Mouse (Mus musculus): ENCODE data around the gene Dlx3.
A peak's percentile ranks its signal among the peaks of the same experiment; 100 is the strongest.

Dlx3 gene

GRCm38 (mm10) chr11:95119990-95120632 is at the start of gene Dlx3:
Gene Dlx3 (plus strand): TSS chr11:95120119.
- no peak for DNase-seq (ENCODE audit: low read depth)

DNA sequence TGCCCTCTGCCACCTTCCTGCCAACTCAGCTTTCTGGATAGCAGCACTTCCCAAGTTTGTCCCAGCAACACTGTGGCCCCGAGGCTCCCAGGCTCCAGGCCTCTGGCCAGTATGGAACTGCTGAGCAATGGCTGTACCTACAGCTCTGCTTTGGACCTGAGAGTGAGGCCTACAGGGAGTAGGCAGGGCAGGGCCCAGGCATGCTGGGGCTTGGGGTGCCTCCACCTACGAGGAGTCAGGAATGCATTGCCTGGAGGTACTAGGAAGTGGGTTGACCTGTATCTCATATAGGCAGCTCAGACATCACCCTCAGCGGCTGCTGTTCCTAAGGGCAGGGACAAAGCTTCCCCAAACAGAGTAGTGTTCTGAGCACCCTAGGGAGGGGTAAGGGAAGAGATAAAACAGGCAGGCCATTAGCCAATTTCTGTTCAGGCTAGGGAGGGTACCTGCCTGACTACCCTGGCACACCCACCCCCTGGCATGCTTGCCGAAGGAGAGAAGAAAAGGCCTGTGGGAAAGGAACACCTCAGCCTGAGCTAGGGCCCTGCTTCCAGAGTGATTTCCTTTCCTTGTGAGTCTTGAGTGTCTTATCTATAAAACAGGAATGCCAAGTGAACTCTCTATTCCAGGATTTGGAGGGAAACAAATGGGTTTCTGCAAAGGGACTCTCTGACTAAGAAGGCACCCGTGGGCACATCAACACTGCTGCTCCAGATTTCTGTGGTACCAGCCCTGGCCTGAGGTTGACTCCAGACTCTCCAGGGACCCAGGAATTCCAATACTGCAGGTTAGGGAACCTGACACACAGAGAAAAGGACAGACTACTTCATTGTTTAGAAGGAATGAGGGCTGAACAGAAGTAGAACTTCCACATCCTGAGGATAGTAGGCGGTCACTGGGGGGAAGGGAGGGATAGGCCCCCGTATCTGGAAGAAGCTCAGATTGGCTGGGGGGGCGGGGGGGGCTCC is 49.5 kb upstream of the Dlx3 start:
- no peak for DNase-seq (ENCODE audit: low read depth)

- peak; percentile 68 for DNase-seq (ENCODE audit: low read depth)
These were observed 48.7 kb upstream of the Dlx3 start for GRCm38 (mm10) chr11:95071266-95071665.

DNA sequence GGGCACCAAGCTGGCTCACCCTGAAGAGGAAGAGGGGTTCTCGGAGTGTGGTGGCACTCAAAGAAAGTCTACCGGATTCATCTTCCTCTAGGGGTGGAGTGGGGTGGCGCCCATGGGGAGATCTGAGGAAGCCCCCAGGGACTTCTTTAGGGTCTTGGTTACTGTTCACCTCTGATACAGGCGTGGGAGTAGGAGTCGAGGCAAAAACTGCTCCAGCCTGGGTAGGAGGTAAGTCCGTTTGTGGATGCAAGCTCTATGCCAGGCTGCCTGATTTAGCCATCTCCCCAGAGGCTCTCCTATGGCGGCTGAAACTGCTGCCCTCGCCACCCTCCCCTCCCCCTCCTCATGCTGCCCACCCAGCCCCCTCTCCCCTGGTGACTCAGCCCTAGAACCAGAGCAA is 47.8 kb upstream of the Dlx3 start:
- DNase-seq (ENCODE audit: low read depth), result peak; percentile 30

- DNase-seq (ENCODE audit: low read depth), result no peak
These were observed 47.1 kb upstream of the Dlx3 start for GRCm38 (mm10) chr11:95072804-95073203.

DNA sequence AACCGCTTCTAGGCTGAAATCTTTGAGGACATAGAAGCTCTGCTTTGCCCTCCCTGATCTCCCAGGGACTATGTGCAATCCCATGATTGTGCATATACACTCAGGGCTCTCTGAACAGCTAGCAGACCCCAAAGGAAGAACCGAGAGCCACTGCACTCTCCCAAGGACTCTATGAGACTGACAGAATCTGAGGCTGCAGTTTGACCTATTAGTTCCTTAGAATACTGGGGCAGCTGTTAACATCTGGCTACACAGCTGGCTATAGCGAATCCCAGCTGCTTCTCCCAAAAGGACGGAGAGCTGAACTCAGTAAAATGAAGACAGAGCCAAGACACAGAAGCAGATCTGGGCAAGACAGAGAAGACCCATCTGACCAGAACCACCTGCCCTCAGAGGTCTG is 46.1 kb upstream of the Dlx3 start:
- DNase-seq (ENCODE audit: low read depth), result no peak

DNA sequence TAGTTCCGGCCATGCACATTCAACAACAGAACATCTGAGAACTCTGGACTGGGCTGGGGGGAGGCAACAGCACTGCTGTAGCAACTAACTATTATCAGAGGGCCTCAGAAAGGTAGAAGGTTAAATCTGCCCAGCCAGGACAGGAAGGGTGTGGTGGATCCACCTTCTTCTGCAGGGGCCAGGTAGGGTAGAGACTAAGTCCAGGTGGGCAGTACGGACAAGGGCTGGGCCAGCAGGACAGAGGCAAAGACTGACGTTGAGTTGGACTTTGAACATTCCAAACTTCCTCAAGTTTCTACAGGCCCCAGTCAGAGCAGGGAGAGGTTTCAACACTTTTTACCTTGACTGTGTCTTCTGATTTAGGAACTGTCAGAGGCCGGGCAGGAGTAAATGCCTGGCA is 45.2 kb upstream of the Dlx3 start:
- DNase-seq (ENCODE audit: low read depth), result no peak

DNA sequence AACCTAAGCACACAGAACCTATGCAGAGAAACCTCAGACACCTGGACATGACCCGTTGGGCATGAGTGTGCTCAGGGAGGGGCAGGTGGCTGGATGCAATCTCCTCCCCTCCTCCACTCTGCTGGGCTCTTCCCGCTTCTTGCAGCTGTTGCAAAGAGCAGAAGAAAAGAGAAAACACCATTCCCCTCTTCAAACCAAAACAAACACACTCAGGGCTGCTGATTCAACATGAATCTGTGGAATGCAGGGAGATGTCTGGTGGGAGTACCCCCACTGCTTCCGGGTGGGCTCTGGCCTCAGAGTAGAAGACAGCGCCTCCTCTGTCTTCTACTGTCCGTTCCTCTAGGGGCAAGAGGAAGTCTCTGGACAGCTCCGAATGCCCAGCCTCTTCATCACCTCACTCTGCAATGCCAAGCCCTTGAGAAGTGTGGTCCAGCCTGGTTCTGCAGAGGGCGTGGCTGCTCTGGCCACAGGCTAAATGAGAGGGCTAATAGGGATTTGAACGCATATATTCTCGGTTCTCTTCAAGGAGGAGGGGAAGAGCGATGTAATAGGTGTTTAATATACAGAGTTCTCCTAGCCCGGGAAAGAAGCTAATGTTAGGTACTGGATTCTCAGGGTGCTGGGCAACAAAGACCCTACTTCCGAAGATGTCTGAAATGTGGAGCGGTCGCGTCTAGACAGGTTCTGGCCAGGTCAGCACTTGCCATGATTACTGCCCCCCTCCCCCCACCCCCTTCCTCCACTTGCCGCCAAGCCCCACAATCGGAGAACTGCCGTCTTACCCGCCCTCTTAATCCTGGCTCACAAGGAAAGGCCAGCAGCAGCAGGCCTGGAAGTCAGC is 44.5 kb upstream of the Dlx3 start:
- peak; percentile 62 for DNase-seq (ENCODE audit: low read depth)

DNA sequence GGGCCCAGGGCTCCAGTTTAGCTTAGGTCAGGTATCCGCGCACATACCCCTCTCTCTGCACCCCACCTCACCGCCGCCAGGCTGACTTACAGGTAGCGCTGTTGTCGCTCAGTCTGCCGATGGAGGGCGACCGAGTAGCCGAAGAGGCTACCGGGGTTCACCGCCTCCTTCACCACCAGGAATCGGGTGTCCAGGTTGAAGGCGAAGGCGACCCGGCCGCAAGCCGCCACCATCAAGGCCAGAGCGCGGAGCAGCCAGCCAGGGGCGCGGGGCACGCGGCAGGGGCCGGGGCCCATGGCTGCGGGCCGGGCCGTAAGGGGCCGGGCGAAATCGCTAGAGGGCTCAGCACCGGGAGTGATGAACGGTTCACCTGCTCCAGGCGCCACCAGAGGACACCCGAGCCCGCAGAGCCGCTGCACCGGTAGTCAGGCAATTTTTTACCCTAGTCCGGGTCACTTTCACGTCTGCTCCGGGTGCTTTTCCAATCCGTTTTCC is 43.8 kb upstream of the Dlx3 start:
- DNase-seq (ENCODE audit: low read depth), result peak; percentile 75

GRCm38 (mm10) chr11:95076536-95077111 is 43.3 kb upstream of the Dlx3 start, which contains the start of gene Itga3:
Gene Itga3 (minus strand): TSS chr11:95076801.
- peak; percentile 63 for DNase-seq (ENCODE audit: low read depth)

DNA sequence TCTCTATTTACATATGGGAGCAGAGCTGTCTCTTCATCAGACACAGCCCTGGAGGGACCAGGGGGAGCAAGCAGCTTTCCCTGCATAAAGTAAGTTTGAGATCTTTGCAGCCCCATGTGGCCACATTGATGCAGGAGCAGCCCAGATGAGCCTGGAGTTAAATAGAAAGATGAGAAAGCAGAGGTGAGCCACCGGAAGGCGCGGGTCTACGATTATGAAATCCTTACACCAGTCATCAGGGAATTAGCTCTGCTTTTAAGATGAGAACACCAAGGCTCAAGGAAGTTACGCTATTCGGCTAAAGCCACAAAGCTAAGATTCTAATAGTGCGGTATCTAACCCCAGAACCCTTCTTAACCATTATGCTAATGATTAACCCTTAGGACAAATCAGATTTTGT is 42.0 kb upstream of the Dlx3 start:
- DNase-seq (ENCODE audit: low read depth), result no peak

DNA sequence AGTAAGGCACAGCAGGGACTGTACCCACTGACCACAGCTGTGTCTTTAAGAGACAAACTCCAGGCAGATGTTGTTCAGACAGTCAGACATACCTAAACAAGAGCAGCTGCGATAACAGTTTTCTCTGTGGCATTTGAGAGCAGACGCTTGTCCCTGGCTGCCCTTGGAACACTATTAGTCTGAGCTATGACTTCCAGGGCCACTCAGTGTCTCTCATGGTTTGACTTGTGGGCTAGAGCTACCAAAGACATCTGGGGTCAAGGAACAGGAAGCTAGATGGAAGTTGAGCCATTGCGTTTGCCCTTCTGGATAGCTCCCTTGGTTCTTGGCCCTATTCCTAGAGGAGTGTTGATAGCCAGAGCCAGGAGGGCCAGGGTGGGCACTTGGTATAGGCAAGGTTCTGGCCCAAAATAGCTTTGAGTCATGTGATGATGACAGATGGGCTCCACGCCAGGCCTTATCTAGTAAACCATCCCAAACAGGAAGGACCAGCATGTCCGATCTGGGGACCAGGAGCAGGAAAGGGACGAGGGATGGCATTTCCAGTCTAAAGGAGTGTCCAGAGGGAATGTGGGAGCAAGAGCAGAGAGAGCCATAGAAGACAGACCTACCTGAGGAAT is 40.6 kb upstream of the Dlx3 start:
- DNase-seq (ENCODE audit: low read depth), result no peak

- no peak for DNase-seq (ENCODE audit: low read depth)
These were observed 39.1 kb upstream of the Dlx3 start for GRCm38 (mm10) chr11:95080783-95081182.

DNA sequence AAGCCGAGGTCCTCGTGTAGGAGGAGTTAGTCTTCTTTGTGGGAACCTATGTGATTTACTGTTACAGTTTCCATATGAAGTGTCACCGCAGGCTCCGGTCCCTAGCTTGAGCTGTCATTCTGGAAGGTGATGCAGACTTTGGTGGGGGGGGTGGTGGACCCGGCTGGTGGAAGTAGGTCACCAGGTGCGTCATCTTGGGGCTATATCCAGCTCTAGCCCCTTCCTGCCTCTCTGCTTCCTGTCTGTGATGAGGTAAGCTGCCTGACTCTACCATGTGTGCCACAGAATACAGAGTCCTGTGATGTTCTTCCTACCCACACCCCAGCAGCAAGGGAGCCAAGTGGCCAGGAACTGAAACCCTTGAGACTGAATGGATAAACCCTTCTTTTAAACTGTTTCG is 37.0 kb upstream of the Dlx3 start:
- no peak for DNase-seq (ENCODE audit: low read depth)

DNA sequence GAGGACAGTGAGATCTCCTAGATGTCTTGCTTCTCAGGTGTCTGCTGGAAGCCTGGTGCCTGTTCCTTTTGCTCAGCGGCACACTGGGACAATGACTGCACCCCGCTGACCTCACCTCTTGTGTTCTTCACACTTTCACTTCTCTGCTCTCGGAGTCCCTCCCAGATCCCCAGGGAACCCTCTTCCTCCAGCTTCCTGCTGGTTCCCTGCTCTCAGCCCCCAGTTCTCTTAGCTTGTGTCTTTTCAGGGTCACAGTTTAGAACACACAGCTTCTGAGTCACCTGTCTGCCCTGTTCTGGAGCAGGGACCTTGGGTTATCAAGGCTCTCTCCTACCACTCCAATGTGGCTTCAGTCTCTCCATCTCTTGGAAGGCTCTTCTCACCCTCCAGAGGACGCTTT is 35.7 kb upstream of the Dlx3 start:
- DNase-seq (ENCODE audit: low read depth), result no peak

- no peak for DNase-seq (ENCODE audit: low read depth)
These were observed 35.0 kb upstream of the Dlx3 start for GRCm38 (mm10) chr11:95084811-95085382.

GRCm38 (mm10) chr11:95085710-95086109 is 34.2 kb upstream of the Dlx3 start:
- DNase-seq (ENCODE audit: low read depth), result peak; percentile 79

GRCm38 (mm10) chr11:95086229-95086628 is 33.7 kb upstream of the Dlx3 start:
- no peak for DNase-seq (ENCODE audit: low read depth)

DNA sequence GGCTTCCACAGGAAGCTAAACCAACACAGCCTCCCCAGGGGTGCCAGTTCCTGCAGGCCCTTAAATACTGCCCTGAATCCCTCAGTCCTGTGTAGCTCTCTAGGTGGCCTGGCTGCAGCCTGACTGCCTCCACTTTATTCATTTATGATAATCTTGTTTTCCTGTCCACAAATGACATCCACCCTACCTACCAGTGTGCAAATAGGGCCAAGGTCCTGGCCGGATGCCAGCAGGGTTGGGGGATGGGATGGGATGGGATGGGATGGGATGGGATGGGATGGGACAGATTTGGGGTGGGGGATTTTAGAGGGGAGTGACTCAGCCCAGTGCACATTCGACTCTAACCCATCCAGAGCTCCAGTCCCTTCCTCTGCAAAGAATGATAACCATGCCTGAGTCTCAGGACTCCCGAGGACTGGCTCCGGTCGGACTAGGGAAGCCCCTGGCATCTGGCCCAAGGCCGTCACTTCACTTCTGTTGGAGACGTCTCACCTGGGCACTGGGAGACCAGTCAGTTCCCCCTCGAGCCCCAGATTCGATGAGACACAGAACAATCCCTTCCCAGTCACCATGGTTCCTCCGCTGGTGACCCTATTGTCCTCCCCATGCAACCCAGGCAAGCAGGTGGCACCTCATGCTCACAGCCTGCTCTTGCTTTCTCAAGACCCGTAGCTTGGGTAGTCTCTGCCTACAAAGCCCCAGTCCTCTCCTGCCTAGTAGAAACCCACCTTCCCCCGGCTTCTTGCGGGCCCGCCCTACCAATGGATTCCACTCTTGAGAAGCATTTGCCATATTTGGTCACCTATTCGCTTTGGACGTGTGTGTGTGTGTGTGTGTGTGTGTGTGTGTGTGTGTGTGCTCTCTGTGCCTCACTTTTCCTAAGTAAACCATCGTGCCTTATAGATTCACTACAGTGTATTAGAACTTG is 32.4 kb upstream of the Dlx3 start:
- DNase-seq (ENCODE audit: low read depth), result no peak

DNA sequence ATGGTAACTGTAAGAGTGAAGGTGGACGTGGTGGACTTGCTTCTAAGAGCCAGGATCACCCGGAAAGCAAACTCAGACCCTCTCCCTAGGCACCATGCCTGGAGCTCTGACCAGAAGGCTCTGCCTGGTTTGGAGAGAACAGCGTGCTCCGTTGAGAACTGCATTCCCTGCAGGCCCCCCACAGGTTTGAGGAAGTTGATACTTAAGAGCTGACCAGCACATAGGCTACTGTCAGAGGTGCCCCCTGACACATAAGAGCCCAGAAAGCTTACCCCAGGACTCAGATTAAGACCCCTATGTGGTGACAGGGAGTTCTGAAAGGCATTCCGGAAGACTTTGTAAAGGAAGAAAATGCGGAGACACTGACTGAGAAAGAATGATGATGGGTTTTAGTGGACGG is 31.6 kb upstream of the Dlx3 start:
- no peak for DNase-seq (ENCODE audit: low read depth)
